Mouse (Mus musculus) brain, adult 2 months (tissue): ENCODE measurements around the gene Hacd3.
"Not testable (repeated sequence)": the region's sequence is repeated elsewhere in the genome, so short reads cannot be mapped to it uniquely, and the experiment has no call there.

Source experiments
- DNase-seq: peaks from one replicate; pipeline ENCODE4 v3.0.0; 2011; ENCODE audit warnings: low read depth, low spot score

Hacd3 gene

GRCm38 (mm10) chr9:65016978-65017827, 4.3 kb downstream of the Hacd3 start:
- DNase-seq: no peak

- DNase-seq: peak; percentile 49
These were observed 5.1 kb downstream of the Hacd3 start for GRCm38 (mm10) chr9:65016241-65016977.

DNA sequence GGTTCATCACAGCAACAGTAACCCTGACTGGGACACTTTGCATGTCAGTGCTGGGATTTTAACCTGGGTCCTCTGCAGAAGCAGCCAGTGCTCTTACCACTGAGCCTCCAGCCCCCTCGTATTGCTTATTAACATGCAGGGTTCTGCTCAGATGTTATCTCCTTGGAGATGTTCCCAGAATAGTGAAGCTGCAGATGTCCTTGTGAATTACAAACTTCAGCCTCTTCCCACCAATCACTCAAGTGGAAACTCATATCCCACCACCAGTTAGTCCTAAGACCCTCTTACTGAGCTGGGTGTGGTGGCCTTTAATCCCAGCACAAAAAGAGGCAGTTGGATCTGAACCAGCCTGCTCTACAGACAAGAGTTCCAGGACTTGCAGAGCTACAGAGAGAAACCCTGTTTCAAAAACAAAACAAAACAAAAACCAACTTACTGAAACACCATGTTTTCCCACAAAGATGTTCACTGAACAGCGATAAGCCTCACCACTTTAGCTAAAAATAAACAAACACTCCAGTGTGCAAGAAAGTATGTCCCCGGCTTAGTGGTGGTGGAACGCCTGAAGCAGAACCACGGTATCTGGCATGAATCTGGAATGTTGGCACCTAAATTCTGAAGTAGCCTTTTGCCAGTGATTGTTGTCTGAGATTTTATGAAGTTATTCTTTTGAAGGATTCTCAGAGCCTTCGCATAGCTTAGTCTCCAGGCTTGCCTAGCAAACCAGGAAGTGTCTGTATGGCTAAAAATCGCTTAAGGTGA, 5.9 kb downstream of the Hacd3 start:
- peak; percentile 40 for DNase-seq

GRCm38 (mm10) chr9:65011304-65011703, 10.2 kb downstream of the Hacd3 start:
- DNase-seq: no peak

GRCm38 (mm10) chr9:65010632-65011031, 10.9 kb downstream of the Hacd3 start:
- DNase-seq: peak; percentile 81

DNA sequence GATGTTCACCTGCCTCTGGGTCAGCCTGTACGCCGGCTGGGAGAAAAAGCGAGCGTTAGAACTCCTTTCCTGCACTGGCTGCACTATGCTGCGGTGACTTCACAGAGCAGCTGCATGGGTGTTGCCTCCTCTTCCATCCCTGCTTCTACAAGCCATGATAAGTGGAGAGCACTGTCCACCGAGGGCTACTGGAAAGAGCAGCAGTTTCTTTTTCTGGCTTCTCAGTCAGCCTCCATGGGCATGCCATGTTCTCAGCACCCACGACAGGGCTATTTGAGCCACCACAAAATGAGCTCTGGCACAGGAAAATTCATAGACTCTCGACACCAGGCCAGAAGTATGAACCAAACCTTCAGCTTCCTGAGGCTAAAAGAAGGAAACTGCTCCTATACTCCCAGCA, 15.8 kb downstream of the Hacd3 start:
- DNase-seq: peak; percentile 45

GRCm38 (mm10) chr9:65001481-65001880, 20.0 kb downstream of the Hacd3 start:
- peak; percentile 33 for DNase-seq

GRCm38 (mm10) chr9:64995464-64995863, 26.0 kb downstream of the Hacd3 start:
- DNase-seq: not testable (repeated sequence)

DNA sequence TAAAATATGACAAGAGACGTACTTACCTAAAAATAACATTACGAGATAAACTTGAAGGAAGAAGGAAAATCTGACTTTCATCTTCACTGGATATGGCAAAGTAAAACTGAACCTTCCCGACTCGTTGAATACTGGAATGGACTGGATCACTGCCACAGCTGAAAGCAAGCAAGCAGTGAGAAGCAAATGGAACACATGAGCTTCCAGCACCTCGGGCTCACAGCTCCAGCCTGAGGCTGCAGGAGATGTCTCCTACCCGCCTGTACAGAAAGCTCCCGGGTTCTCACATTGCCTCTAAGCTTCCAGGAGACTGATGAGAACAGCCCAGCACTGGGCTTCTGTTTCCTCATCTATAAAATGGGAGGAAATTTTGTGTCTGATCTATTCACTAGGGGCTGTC, 31.2 kb downstream of the Hacd3 start:
- peak; percentile 60 for DNase-seq

DNA sequence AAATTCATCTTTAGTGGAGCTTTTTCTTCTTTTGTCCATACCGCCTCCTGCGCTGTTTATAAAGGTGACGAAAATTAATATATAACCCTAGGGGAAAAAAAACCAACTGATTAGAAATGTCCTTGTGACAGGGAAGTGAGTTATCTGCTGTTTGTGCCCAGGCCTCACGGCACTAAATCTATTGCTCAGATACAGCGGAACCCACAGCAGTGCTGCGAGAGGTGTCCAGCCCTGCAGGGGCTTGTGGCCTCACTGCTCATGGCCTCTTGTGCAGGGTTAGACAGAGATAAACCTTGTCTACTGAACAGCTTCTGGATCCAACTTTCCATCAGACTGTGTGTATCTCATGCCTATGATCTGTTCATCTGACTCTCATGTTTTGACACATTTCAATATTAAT, 33.0 kb downstream of the Hacd3 start:
- no peak for DNase-seq

DNA sequence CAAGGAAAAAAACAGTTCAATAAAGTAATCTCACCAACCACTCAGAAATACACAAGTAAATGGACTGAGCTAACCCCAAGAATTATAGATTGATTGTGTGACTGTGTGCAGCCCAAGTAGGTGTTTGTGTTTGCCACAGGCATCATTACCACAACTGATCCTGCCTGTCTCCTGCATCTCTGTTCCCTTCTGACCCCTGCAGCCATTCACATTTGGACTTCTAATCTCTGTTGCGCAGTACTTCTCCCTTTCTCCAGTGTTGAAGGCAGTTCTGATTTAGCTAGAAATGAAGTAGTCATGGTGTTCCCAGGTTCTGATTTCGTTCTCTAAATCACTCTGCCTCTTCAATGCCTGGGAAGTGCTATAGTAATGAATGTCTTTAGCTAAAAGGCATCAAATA, 33.8 kb downstream of the Hacd3 start:
- no peak for DNase-seq

DNA sequence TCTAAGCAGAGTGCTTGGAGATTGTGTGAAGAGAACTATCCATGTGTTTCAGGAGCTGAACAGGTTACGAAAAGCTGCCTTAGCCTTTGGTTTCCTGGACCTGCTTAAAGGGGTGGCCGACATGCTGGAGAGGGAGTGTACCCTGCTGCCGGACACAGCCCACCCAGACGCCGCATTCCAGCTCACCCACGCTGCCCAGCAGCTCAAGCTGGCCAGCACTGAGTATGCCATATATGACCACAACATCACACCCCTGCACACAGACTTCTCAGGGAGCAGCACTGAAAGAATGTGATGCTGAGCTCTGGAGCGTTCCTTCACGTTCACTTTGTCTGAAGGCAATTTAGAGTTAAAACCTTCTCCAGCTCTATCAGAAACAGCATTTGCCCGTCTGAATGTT, 35.7 kb downstream of the Hacd3 start:
- DNase-seq: no peak

DNA sequence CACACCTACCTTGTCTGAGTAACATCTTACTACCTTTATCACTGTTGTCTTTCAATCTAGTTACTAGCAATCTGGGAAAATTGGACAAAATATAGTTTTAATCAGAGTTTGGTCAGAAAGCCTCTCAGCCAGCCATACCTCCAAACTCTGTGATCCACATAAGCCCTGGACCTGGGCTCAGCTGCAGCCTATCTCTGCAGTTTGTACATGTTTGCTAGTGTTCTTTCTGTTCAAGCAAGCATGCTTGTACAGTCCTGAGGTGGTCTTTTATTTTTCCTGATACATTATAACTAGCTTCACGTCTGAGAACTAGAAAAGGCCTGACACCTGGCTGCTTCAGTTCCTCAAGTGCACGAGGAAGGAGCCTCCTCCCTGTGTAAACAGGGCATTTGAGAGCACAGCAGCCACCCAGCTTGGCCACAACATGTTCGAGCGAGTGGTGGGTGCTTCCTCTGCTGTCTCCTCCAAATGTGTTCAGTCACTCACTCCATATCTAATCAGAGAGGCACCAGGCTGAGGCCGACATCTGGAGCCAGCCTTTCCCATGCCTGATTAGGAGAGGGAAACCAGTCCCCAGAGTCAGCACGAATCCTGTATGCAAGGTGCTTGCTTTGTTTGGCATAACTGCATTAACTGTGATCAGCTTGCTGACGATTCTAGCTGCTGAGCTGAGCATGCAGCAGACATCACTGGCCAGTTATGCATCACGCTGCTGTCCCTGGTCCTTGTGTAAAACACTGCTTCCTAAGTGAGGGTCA, 36.3 kb downstream of the Hacd3 start:
- DNase-seq: peak; percentile 24

DNA sequence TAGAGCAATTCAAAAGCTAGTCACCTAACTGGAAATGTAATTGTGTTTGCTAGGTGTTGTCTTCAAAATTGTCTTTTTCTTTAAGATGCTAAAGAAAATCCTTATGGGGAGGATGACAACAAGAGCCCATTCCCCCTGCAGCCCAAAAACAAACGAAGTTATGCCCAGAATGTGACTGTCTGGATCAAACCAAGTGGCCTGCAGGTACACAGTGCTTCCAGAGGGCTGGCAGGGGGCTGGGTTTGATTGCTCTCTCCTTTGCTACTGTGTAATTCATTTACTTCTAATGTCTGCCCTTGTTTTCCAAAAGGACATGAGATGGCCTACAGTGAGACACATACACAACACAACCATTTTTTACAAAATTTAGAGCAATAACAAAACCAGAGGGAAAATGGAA, 39.6 kb downstream of the Hacd3 start:
- no peak for DNase-seq

DNA sequence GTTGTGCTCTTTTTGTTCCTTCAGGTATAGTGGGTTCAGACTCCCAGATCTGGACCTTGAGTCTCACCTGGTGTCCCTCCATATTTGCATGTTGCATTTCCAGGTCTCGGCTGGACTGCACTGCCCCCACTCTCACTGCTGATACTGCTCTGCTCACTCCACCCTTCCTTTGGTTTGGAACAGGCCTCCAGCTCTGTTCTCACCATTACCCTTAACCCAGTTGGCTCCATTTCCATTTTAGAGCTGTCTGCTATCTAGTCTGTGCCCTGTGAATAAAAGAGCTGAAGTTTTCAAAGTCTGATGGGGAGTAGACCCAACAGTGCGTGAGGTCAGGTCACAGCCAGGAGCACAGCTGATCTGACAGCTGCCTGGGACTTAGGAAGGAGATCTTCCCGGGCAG, 40.9 kb downstream of the Hacd3 start:
- no peak for DNase-seq

- no peak for DNase-seq
These were observed 60.5 kb downstream of the Hacd3 start for GRCm38 (mm10) chr9:64960978-64961320.

DNA sequence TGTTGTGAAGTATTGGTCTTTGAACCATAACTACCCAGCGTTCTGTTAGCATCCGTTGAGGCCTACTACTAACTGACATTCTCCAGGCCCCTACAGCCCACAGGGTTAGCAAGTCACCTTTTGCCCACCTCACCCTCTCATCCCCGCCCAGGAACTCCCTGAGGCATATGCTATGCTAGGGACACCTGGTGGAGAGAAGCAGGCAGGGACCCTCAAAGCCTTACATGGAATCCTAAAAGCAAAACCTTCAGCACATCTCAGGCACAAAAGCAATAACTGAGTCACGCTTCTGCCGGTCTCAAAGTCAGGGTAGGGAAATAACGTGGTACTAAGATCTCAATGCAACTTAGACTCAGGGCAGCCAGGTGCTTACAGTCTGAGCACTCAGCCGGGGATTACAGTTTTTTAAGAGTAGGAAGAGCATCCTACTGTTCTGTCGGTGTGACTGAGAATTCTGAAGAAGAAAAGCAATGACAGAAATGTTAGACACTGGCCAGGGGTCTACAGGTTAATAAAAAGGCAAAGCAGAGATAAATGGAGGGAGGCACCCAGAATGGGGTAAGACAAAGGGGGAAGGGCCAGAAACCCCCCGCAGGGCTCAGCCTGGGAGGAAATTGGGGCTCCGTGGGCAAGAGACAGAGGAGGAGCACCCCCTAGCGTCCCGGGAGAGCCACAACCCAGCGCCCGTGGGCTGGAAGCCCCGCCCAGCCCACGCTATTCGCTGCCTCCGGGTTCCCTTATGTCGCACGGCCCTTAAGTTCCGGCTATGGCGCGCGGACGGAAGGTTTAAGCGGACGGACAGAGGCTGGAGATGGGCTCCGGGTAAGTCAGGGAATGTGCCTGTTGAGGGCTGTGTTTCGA, 61.1 kb downstream of the Hacd3 start, which contains the start of gene Ints14:
Ints14 (plus strand) TSS at position 789 of the 861 bp plus-strand sequence.
- DNase-seq: peak; percentile 98

DNA sequence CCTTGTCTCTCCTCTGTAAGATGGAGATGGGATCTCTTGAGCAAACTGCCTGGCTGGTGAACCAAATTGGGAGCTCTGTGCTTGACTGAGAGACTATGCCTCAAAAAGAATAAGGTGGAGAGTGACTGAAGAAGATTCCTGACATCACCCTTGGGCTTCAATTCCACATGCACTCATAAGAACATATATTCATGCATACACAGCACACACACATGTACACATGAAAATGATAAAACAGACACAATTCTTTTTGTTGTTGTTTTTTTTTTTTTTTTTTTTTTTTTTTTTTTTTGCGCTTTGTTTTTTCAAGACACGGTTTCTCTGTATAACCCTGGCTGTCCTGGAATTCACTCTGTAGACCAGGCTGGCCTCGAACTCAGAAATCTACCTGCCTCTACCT, 64.2 kb downstream of the Hacd3 start:
- no peak for DNase-seq

DNA sequence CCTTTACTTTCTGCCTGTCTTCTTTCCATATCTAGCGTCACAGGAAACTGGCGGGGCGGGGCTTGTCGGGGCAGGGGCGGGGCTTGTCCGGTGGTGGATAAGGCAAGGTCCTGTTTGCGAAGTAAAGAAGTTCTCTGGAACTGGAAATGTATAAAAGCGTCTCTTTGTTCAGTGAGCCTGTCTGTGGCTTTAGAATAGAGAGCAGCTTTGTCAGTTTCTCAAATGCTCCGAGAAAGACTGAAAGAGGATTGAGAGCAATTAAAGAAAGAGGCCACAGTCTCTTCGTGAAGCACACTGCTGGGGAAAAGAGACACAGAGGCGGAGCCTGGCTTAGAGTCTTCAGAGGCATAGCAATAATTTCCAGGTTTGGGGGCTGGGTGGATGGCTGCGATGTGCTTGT, 65.2 kb downstream of the Hacd3 start:
- DNase-seq: peak; percentile 65

GRCm38 (mm10) chr9:64953190-64953589, 68.3 kb downstream of the Hacd3 start:
- no peak for DNase-seq

DNA sequence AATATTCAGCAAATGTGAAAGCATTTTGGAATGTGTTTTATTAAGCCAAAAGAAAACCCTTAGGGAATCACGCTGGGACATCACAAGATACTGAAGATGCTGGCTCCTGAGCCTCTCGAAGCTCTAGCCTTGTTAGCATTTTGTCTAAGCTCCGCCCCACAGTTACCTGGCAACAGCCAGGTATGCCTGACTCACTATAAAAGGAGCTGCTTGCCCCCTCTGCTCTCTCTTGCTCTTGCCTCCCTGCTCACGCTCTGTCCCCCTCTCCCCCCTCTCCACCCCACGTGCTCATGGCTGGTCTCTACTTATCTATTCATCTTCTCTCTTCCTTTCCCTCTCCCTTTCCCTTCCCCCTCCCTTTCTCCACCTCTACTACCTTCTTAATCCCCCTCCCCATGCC, 69.4 kb downstream of the Hacd3 start:
- DNase-seq: no peak
